Mouse (Mus musculus) G1E (cell line): ENCODE data around the gene Opa1. TPM values are rescaled to one million over a fixed set of nuclear protein-coding genes. Genes with fewer than 3 reads are reported as not detected.

Experiments used
- ATAC-seq: 2 replicates; pipeline ENCODE4 v1.8.0; 2016; ENCODE audit warnings: mild to moderate bottlenecking; ENCODE audit not compliant: insufficient number of reproducible peaks, poor library complexity, low FRiP score, severe bottlenecking; ENCODE audit errors: extremely low read depth
- DNase-seq: peaks from one replicate; pipeline ENCODE4 v3.0.0; 2012; ENCODE audit warnings: low spot score
- H3K27me3 ChIP-seq: 2 replicates; pipeline ENCODE4 v1.6.1; 2012; ENCODE audit warnings: mild to moderate bottlenecking, low read length, inconsistent platforms; ENCODE audit not compliant: insufficient read depth
- H3K36me3 ChIP-seq: replicated peaks from 2 replicates; pipeline ENCODE3; 2012; ENCODE audit warnings: mild to moderate bottlenecking, inconsistent platforms
- H3K4me1 ChIP-seq: 2 replicates; pipeline ENCODE4 v1.6.1; 2012; ENCODE audit warnings: low read depth, low read length, inconsistent platforms, mixed read lengths; ENCODE audit not compliant: insufficient read depth
- H3K4me3 ChIP-seq: 2 replicates; pipeline ENCODE4 v1.5.1; 2012; ENCODE audit warnings: low read depth, mild to moderate bottlenecking, inconsistent platforms, low read length, moderate library complexity, mixed read lengths
- H3K9me3 ChIP-seq: replicated peaks from 2 replicates; pipeline ENCODE4 v1.6.1; 2012; ENCODE audit warnings: inconsistent platforms
- CTCF ChIP-seq: IDR thresholded peaks from 2 replicates; pipeline ENCODE4 v1.5.1; 2012; ENCODE audit warnings: low read depth, low read length, inconsistent platforms, mixed read lengths
- GATA1 ChIP-seq: IDR thresholded peaks from 2 replicates; pipeline ENCODE4 v1.6.1; 2012; ENCODE audit warnings: borderline replicate concordance, low read length, inconsistent platforms, mixed read lengths
- GATA2 ChIP-seq: IDR thresholded peaks from 2 replicates; pipeline ENCODE4 v1.6.1; 2012; ENCODE audit warnings: low read depth, low read length, inconsistent platforms, borderline replicate concordance
- POLR2AphosphoS5 ChIP-seq: IDR thresholded peaks from 2 replicates; pipeline ENCODE4 v1.6.1; 2012; ENCODE audit warnings: low read depth, low read length, inconsistent platforms; ENCODE audit not compliant: insufficient replicate concordance
- TAL1 ChIP-seq: conservative IDR thresholded peaks from 2 replicates; pipeline ENCODE4 v1.6.1; 2012; ENCODE audit warnings: low read depth, low read length, inconsistent platforms, mixed read lengths
- polyA plus RNA-seq: library from polyadenylated mRNA; stranded (reverse); fragments of >175 nt; gene quantifications from 2 replicates; pipeline ENCODE4 v1.2.3, GENCODE M21; 2012
- total RNA-seq, 2 experiments: library from RNA; stranded (forward) in 1 of 2; stranded (reverse) in 1 of 2; fragments of 200-1000 nt in 1 of 2; fragments of >200 nt in 1 of 2; fragmentation: Nextera tagmentation in 1 of 2; gene quantifications; 2 replicates each; pipeline ENCODE4 v1.2.3; 2014 to 2017

The Opa1 gene
- total and polyA plus RNA-seq, 3 experiments, result 27.0 to 108 (median 92.2) TPM

- peaks cover 14% of the 10 kb centered on the region for H3K27me3 ChIP-seq
- TF ChIP-seq POLR2AphosphoS5 (no peak), TAL1 (no peak), GATA1 (no peak), CTCF (no peak), GATA2 (no peak)
- no peaks in the 10 kb centered on the region for H3K9me3 ChIP-seq
- H3K4me3 ChIP-seq, result no peak overlapping the region
- no peaks in the 10 kb centered on the region for H3K4me1 ChIP-seq
- no peak for DNase-seq
- H3K36me3 ChIP-seq, result no peaks in the 10 kb centered on the region
- no peak for ATAC-seq
These were observed 91.7 kb downstream of the Opa1 start for GRCm38 (mm10) chr16:29670806-29671205.

- H3K36me3 ChIP-seq, result no peaks in the 10 kb centered on the region
- DNase-seq, result no peak
- H3K4me1 ChIP-seq, result no peaks in the 10 kb centered on the region
- no peak overlapping the region for H3K4me3 ChIP-seq
- H3K9me3 ChIP-seq, result no peaks in the 10 kb centered on the region
- H3K27me3 ChIP-seq, result 0 out of 2 replicates have a peak, but pooled peaks cover 3% of the 10 kb centered on the region
- ATAC-seq, result no peak
- TF ChIP-seq CTCF (no peak), GATA2 (no peak), TAL1 (no peak), POLR2AphosphoS5 (no peak), GATA1 (no peak)
These were observed 94.1 kb downstream of the Opa1 start for GRCm38 (mm10) chr16:29673230-29673629.

- ATAC-seq, result no peak
- Histone ChIP-seq H3K9me3 (no peaks in the 10 kb centered on the region), H3K27me3 (peaks cover 20% of the 10 kb centered on the region), H3K4me3 (no peak overlapping the region), H3K36me3 (no peaks in the 10 kb centered on the region), H3K4me1 (no peaks in the 10 kb centered on the region)
- TF ChIP-seq GATA1 (no peak), CTCF (no peak), POLR2AphosphoS5 (no peak), GATA2 (no peak), TAL1 (no peak)
- no peak for DNase-seq
These were observed 100.5 kb downstream of the Opa1 start for GRCm38 (mm10) chr16:29679607-29680006.

GRCm38 (mm10) chr16:29680548-29681175 lies 101.5 kb downstream of the Opa1 start:
- Histone ChIP-seq H3K27me3 (peaks cover 27% of the 10 kb centered on the region), H3K4me1 (no peaks in the 10 kb centered on the region), H3K36me3 (no peaks in the 10 kb centered on the region), H3K9me3 (no peaks in the 10 kb centered on the region), H3K4me3 (no peak overlapping the region)
- ATAC-seq (no peak), DNase-seq (no peak)
- no peak for TF ChIP-seq GATA2
- TF ChIP-seq GATA1, result no peak
- no peak for TF ChIP-seq TAL1
- no peak for TF ChIP-seq CTCF
- TF ChIP-seq POLR2AphosphoS5, result no peak

GRCm38 (mm10) chr16:29682555-29683431 lies 103.7 kb downstream of the Opa1 start:
- peaks cover 43% of the 10 kb centered on the region for H3K27me3 ChIP-seq
- ATAC-seq (no peak), DNase-seq (no peak)
- no peaks in the 10 kb centered on the region for H3K4me1 ChIP-seq
- TF ChIP-seq CTCF (no peak), GATA2 (no peak), POLR2AphosphoS5 (no peak), GATA1 (no peak), TAL1 (no peak)
- no peaks in the 10 kb centered on the region for H3K36me3 ChIP-seq
- H3K9me3 ChIP-seq, result no peaks in the 10 kb centered on the region
- no peak overlapping the region for H3K4me3 ChIP-seq

- no peak overlapping the region for H3K4me3 ChIP-seq
- DNase-seq (no peak), ATAC-seq (no peak)
- TF ChIP-seq GATA2, result no peak
- TF ChIP-seq GATA1, result no peak
- no peak for TF ChIP-seq CTCF
- TF ChIP-seq TAL1, result no peak
- TF ChIP-seq POLR2AphosphoS5, result no peak
- H3K36me3 ChIP-seq, result no peaks in the 10 kb centered on the region
- H3K27me3 ChIP-seq, result peaks cover 48% of the 10 kb centered on the region
- no peaks in the 10 kb centered on the region for H3K4me1 ChIP-seq
- H3K9me3 ChIP-seq, result no peaks in the 10 kb centered on the region
These were observed 104.4 kb downstream of the Opa1 start for GRCm38 (mm10) chr16:29683563-29683962.

- ATAC-seq (no peak), DNase-seq (no peak)
- TF ChIP-seq CTCF, result no peak
- no peak for TF ChIP-seq TAL1
- no peak for TF ChIP-seq GATA1
- no peak for TF ChIP-seq POLR2AphosphoS5
- no peak for TF ChIP-seq GATA2
- H3K36me3 ChIP-seq, result no peaks in the 10 kb centered on the region
- no peak overlapping the region for H3K4me3 ChIP-seq
- H3K9me3 ChIP-seq, result no peaks in the 10 kb centered on the region
- H3K27me3 ChIP-seq, result peaks cover 50% of the 10 kb centered on the region
- H3K4me1 ChIP-seq, result no peaks in the 10 kb centered on the region
These were observed 105.0 kb downstream of the Opa1 start for GRCm38 (mm10) chr16:29684111-29684510.
